Mouse (Mus musculus): ENCODE data around the gene Hoxb7. TPM values are rescaled to one million over a fixed set of nuclear protein-coding genes. Genes with fewer than 3 reads are reported as not detected.

Gene Hoxb7
- polyA plus RNA-seq, 2 experiments = 0.02 to 0.19 TPM

DNA sequence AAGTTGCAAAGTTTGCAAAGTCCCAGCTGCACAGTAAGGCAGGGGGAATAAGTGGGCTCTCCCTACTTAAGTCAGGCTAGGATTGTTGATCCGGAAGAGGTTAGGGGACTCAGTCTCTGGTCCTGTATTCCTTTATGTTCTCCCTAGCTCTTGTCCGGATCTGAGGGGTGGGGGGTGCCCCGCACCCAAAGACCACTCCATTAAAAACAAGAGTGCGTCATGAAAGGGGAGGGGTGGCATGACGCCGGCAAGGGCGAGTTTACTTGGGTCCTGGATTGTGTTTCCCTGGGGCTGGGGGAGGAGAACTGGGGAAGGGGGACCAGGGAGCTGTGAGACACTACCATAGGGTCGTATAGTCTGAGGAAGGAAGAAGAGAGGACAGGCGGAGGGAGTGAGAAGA is 13.4 kb downstream of the Hoxb7 start:
- Histone ChIP-seq H3K4me2 (ENCODE audit: low read depth) (no peak overlapping the region), H3K36me3 (replicated peaks; ENCODE audit: control insufficient read depth, insufficient read depth, low read depth) (no peaks in the 10 kb centered on the region), H3K27ac (no peak overlapping the region), H3K4me3 (ENCODE audit: insufficient read depth in 1 of 2, low read depth in 2 of 2, low read length in 2 of 2) (no peak overlapping the region), H3K9me3 (ENCODE audit: control insufficient read depth, low read length) (no peaks in the 10 kb centered on the region), H3K9ac (replicated peaks) (no peak overlapping the region), H3K4me1 (replicated peaks; ENCODE audit: control insufficient read depth in 2 of 2, insufficient read depth in 2 of 2, low read length in 1 of 2) (no peaks in the 10 kb centered on the region), H3K27me3 (ENCODE audit: control insufficient read depth, insufficient read depth, low read length) (peaks cover 100% of the 10 kb centered on the region)
- no peak for TF ChIP-seq EP300 (IDR thresholded peaks at IDR 0.05; ENCODE audit: low read depth)
- TF ChIP-seq CTCF (IDR thresholded peaks at IDR 0.05; ENCODE audit: low read depth) = no peak
- ATAC-seq (ENCODE audit: insufficient read depth) (no peak), DNase-seq (ENCODE audit: low read depth in 3 of 3, low spot score in 3 of 3) (no peak)
- 2% methylated on average over 9 of the region's 9 CpGs for WGBS (ENCODE audit: insufficient replicate concordance)

DNA sequence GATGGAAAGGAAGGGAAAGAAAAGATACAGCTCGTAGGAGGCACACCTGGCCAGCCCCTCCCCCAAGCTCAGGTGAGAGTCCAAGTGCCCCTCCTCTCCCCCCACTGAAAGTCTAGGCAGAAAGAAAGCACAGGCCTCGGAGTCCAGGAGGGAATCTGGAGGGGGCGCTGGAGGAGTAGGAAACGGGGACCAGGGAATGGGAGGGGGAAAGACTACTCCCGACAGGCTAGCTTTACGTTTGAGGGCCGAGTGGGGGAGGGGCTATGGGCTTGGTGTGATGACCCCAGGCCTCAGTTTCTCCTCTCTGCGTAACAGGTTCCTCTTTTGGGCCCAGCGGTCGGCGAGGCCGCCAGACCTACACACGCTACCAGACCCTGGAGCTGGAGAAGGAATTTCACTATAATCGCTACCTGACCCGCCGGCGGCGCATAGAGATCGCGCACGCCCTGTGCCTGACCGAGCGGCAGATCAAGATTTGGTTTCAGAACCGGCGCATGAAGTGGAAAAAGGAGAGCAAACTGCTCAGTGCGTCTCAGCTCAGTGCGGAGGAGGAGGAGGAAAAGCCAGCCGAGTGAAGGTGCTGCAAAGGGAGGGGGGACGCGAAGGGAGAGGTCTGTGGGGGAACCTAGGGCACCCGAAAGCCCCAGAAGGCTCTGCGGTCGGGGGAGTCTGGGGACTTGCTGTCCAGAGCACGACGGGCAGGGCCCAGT is 14.1 kb downstream of the Hoxb7 start:
- ATAC-seq (ENCODE audit: insufficient read depth) (no peak), DNase-seq (ENCODE audit: low read depth in 3 of 3, low spot score in 3 of 3) (no peak)
- Histone ChIP-seq H3K27me3 (ENCODE audit: control insufficient read depth, insufficient read depth, low read length) (peaks cover 100% of the 10 kb centered on the region), H3K4me3 (ENCODE audit: insufficient read depth in 1 of 2, low read depth in 2 of 2, low read length in 2 of 2) (no peak overlapping the region), H3K9ac (replicated peaks) (no peak overlapping the region), H3K36me3 (replicated peaks; ENCODE audit: control insufficient read depth, insufficient read depth, low read depth) (no peaks in the 10 kb centered on the region), H3K9me3 (ENCODE audit: control insufficient read depth, low read length) (no peaks in the 10 kb centered on the region), H3K27ac (no peak overlapping the region), H3K4me2 (ENCODE audit: low read depth) (no peak overlapping the region), H3K4me1 (replicated peaks; ENCODE audit: control insufficient read depth in 2 of 2, insufficient read depth in 2 of 2, low read length in 1 of 2) (no peaks in the 10 kb centered on the region)
- TF ChIP-seq EP300 (IDR thresholded peaks at IDR 0.05; ENCODE audit: low read depth) (no peak), CTCF (IDR thresholded peaks at IDR 0.05; ENCODE audit: low read depth) (no peak)
- 3% methylated on average over 35 of the region's 35 CpGs for WGBS (ENCODE audit: insufficient replicate concordance)

DNA sequence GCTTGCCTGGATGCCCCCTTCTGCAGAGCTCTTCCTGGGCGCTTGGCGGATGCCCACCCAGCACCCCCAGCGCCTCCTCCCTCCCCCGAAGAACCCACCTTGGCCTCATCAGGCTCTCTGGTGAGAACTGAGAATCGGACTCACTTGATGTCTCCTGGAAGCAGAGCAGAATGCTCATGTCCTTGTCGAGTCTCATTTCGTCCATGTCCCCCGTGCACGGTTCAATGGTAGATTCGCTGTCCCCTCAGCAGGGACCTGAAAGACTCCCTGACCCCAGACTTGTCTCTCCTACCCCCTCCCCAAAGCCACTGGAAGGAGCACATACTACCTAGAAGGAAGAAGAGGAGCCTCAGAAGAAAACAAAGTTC is 14.6 kb downstream of the Hoxb7 start:
- no peak for DNase-seq (ENCODE audit: low read depth in 3 of 3, low spot score in 3 of 3)
- 27% methylated on average over 9 of the region's 10 CpGs for WGBS (ENCODE audit: insufficient replicate concordance)
- Histone ChIP-seq H3K9ac (replicated peaks) (no peak overlapping the region), H3K4me3 (ENCODE audit: insufficient read depth in 1 of 2, low read depth in 2 of 2, low read length in 2 of 2) (no peak overlapping the region), H3K36me3 (replicated peaks; ENCODE audit: control insufficient read depth, insufficient read depth, low read depth) (no peaks in the 10 kb centered on the region), H3K4me1 (replicated peaks; ENCODE audit: control insufficient read depth in 2 of 2, insufficient read depth in 2 of 2, low read length in 1 of 2) (no peaks in the 10 kb centered on the region), H3K9me3 (ENCODE audit: control insufficient read depth, low read length) (no peaks in the 10 kb centered on the region), H3K27me3 (ENCODE audit: control insufficient read depth, insufficient read depth, low read length) (peaks cover 100% of the 10 kb centered on the region), H3K4me2 (ENCODE audit: low read depth) (no peak overlapping the region), H3K27ac (no peak overlapping the region)
- TF ChIP-seq CTCF (IDR thresholded peaks at IDR 0.05; ENCODE audit: low read depth) (no peak), EP300 (IDR thresholded peaks at IDR 0.05; ENCODE audit: low read depth) (no peak)
- no peak for ATAC-seq (ENCODE audit: insufficient read depth)

DNA sequence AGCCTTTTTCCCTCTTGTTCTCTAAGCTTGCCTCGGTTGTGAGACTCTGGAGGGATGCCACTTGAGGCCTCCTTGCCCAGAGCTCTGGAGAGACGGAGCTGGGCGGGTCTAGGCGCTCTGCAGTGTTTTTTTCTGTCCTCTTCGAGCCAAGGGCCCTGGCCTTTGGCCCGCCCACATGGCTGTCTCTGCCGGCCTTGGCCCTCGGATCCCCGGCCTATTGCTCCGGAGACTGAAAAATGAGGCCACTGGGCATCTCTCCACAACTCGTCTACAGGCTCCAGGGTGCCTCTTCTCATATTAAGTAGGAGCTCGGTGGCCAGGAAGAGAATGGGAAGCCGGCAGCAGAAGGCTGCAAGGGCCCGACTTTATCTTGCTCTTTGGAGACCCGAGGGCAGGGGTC is 15.4 kb downstream of the Hoxb7 start:
- WGBS (ENCODE audit: insufficient replicate concordance) = 10% methylated on average over 15 of the region's 15 CpGs
- Histone ChIP-seq H3K36me3 (replicated peaks; ENCODE audit: control insufficient read depth, insufficient read depth, low read depth) (no peaks in the 10 kb centered on the region), H3K9ac (replicated peaks) (no peak overlapping the region), H3K4me1 (replicated peaks; ENCODE audit: control insufficient read depth in 2 of 2, insufficient read depth in 2 of 2, low read length in 1 of 2) (no peaks in the 10 kb centered on the region), H3K27me3 (ENCODE audit: control insufficient read depth, insufficient read depth, low read length) (peaks cover 100% of the 10 kb centered on the region), H3K9me3 (ENCODE audit: control insufficient read depth, low read length) (no peaks in the 10 kb centered on the region), H3K4me3 (ENCODE audit: insufficient read depth in 1 of 2, low read depth in 2 of 2, low read length in 2 of 2) (no peak overlapping the region), H3K4me2 (ENCODE audit: low read depth) (no peak overlapping the region), H3K27ac (no peak overlapping the region)
- TF ChIP-seq CTCF (IDR thresholded peaks at IDR 0.05; ENCODE audit: low read depth) = no peak
- no peak for TF ChIP-seq EP300 (IDR thresholded peaks at IDR 0.05; ENCODE audit: low read depth)
- DNase-seq (ENCODE audit: low read depth in 3 of 3, low spot score in 3 of 3) (no peak), ATAC-seq (ENCODE audit: insufficient read depth) (no peak)

DNA sequence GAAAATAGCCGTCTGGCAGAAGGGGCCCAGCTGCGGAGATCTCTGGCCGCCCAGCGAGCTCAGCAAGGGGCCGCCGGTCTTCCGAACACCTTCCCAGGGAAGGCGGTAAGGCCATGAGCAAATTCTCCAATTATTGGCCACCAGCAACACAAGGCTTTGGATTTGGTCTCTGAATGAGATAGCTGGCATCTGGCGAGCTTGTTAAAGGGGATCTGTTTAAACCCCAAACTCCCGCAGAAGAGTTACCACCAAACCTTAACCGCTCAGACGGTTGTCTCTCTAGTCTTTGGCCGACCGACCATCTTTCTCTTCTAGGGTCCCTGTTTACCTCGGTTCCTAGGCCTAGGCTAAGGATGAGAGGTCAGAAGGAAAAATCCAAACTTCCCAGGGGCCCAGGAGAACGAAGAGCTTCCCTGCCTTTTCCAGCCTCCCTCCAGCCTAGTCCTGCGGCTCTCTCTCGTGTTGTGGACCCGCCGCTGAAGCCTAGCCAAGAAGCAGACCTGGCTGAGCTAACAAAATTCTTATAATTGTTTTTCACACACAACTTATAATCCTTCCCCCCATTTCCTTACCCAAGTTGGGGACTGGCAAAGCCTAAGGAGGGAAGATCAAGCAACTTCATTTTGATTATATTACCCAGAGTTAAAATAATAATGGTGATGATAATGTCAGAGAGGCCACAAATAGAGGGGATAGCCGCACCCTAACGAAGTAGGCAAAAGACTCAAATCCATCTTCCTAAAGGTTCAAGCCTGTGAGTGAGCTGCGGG is 16.1 kb downstream of the Hoxb7 start:
- H3K27ac ChIP-seq = no peak overlapping the region
- no peaks in the 10 kb centered on the region for H3K9me3 ChIP-seq (ENCODE audit: control insufficient read depth, low read length)
- no peaks in the 10 kb centered on the region for H3K4me1 ChIP-seq (replicated peaks; ENCODE audit: control insufficient read depth in 2 of 2, insufficient read depth in 2 of 2, low read length in 1 of 2)
- DNase-seq (ENCODE audit: low read depth in 3 of 3, low spot score in 3 of 3) (no peak), ATAC-seq (ENCODE audit: insufficient read depth) (no peak)
- WGBS (ENCODE audit: insufficient replicate concordance) = 21% methylated on average over 23 of the region's 23 CpGs
- H3K36me3 ChIP-seq (replicated peaks; ENCODE audit: control insufficient read depth, insufficient read depth, low read depth) = no peaks in the 10 kb centered on the region
- TF ChIP-seq CTCF (IDR thresholded peaks at IDR 0.05; ENCODE audit: low read depth) (no peak), EP300 (IDR thresholded peaks at IDR 0.05; ENCODE audit: low read depth) (no peak)
- H3K4me2 ChIP-seq (ENCODE audit: low read depth) = no peak overlapping the region
- H3K9ac ChIP-seq (replicated peaks) = no peak overlapping the region
- H3K4me3 ChIP-seq (ENCODE audit: insufficient read depth in 1 of 2, low read depth in 2 of 2, low read length in 2 of 2) = no peak overlapping the region
- peaks cover 100% of the 10 kb centered on the region for H3K27me3 ChIP-seq (ENCODE audit: control insufficient read depth, insufficient read depth, low read length)

Data from liver, embryonic 14.5 days (tissue).